In genomic region chr6:93666731-93667130, GRCm38 (mm10) we compare ENCODE assay signal across 23 mouse cellular contexts.
A peak's percentile ranks its signal among the peaks of the same experiment; 100 is the strongest.
DNase-seq lines count a peak whose midpoint lies in the region; ATAC-seq and TF ChIP-seq lines count a peak whose summit lies in the region.
"Had no signal": no experiment of that assay in that cellular context is flagged by ENCODE, and none has a peak within 500 bp of the region (broad histone marks: within the 10 kb centered on the region; RNA-seq: fewer than 3 reads in every experiment).

No protein-coding gene starts in this region.

- no peak for TF ChIP-seq CTCF in brain, embryonic 14.5 days (IDR thresholded peaks at IDR 0.05; ENCODE audit: borderline replicate concordance, extremely low read depth, insufficient read depth, insufficient read length)

- ATAC-seq in midbrain, embryonic 13.5 days, result 0 out of 2 replicates have a peak, but pooled peaks have one; percentile 37
- peak; percentile 63 for ATAC-seq in embryonic facial prominence, embryonic 14.5 days (ENCODE audit: low read depth)
- ATAC-seq in limb, embryonic 13.5 days (ENCODE audit: low FRiP score, low read depth), result peak; percentile 85
- ATAC-seq: forebrain, embryonic 15.5 days; inflammation-experienced regulatory T-cells, adult 6 months; lung, postnatal 0 days had no signal

- no peak for DNase-seq in midbrain, embryonic 10.5 days (ENCODE audit: low spot score)
- peak; percentile 47 for DNase-seq in brain, embryonic 14.5 days (ENCODE audit: low read depth)
- peak; percentile 77 for DNase-seq in embryonic facial prominence, embryonic 14.5 days (ENCODE audit: low spot score)
- no peak for DNase-seq in ovary, postnatal 14 days (ENCODE audit: low spot score)
- no peak for DNase-seq in layer of hippocampus, postnatal 14 days (ENCODE audit: low spot score in 2 of 2)
- DNase-seq in thymus, adult 18-20 months, result no peak
- DNase-seq: cerebellum, adult 2 months; cerebellum, postnatal 36 days; gastrocnemius, postnatal 36 days; heart, postnatal 10 days; kidney, adult 8-10 months; kidney, postnatal 25 days; liver; retina, postnatal 1 day; thymus, postnatal 14 days had no signal

- H3K27me3 ChIP-seq in midbrain, embryonic 13.5 days, result no peaks in the 10 kb centered on the region
- no peaks in the 10 kb centered on the region for H3K27me3 ChIP-seq in midbrain, embryonic 10.5 days (ENCODE audit: low read depth, poor library complexity, severe bottlenecking)
- no peaks in the 10 kb centered on the region for H3K27me3 ChIP-seq in embryonic facial prominence, embryonic 14.5 days (replicated peaks; ENCODE audit: control insufficient read depth, insufficient read depth, low read length)
- no peaks in the 10 kb centered on the region for H3K27me3 ChIP-seq in limb, embryonic 13.5 days
- H3K27me3 ChIP-seq: CH12.LX; forebrain, embryonic 15.5 days had no signal

- H3K4me3 ChIP-seq in midbrain, embryonic 13.5 days (replicated peaks), result no peak overlapping the region
- H3K4me3 ChIP-seq in midbrain, embryonic 10.5 days, result no peak overlapping the region
- no peak overlapping the region for H3K4me3 ChIP-seq in embryonic facial prominence, embryonic 14.5 days (ENCODE audit: low read depth, low read length)
- H3K4me3 ChIP-seq in limb, embryonic 13.5 days, result no peak overlapping the region
- H3K4me3 ChIP-seq: forebrain, embryonic 15.5 days; heart, embryonic 10.5 days had no signal

- no peaks in the 10 kb centered on the region for H3K9me3 ChIP-seq in midbrain, embryonic 13.5 days
- no peaks in the 10 kb centered on the region for H3K9me3 ChIP-seq in midbrain, embryonic 10.5 days (replicated peaks)
- no peaks in the 10 kb centered on the region for H3K9me3 ChIP-seq in embryonic facial prominence, embryonic 14.5 days (ENCODE audit: control insufficient read depth, low read length)
- H3K9me3 ChIP-seq in limb, embryonic 13.5 days, result no peaks in the 10 kb centered on the region
- H3K9me3 ChIP-seq: forebrain, embryonic 15.5 days; heart, embryonic 10.5 days had no signal

- H3K4me1 ChIP-seq in midbrain, embryonic 13.5 days (replicated peaks), result no peaks in the 10 kb centered on the region
- H3K4me1 ChIP-seq in midbrain, embryonic 10.5 days, result peaks cover 3% of the 10 kb centered on the region; the same call in 1 of the 2 replicates
- H3K4me1 ChIP-seq in embryonic facial prominence, embryonic 14.5 days (ENCODE audit: control insufficient read depth, insufficient read depth, low read length), result 0 out of 2 replicates have a peak, but pooled peaks cover 4% of the 10 kb centered on the region
- H3K4me1 ChIP-seq in limb, embryonic 13.5 days, result peaks cover 12% of the 10 kb centered on the region
- H3K4me1 ChIP-seq: forebrain, embryonic 15.5 days; heart, embryonic 10.5 days had no signal

- no peak overlapping the region for H3K9ac ChIP-seq in midbrain, embryonic 13.5 days (replicated peaks)
- H3K9ac ChIP-seq in embryonic facial prominence, embryonic 14.5 days (ENCODE audit: low read depth, low read length), result no peak overlapping the region
- H3K9ac ChIP-seq in limb, embryonic 13.5 days, result no peak overlapping the region
- H3K9ac ChIP-seq: forebrain, embryonic 15.5 days had no signal

- H3K4me2 ChIP-seq in midbrain, embryonic 13.5 days (replicated peaks), result no peak overlapping the region
- H3K4me2 ChIP-seq in embryonic facial prominence, embryonic 14.5 days (ENCODE audit: low read depth, low read length), result no peak overlapping the region
- H3K4me2 ChIP-seq in limb, embryonic 13.5 days (replicated peaks), result no peak overlapping the region
- H3K4me2 ChIP-seq: forebrain, embryonic 15.5 days had no signal

- no peaks in the 10 kb centered on the region for H3K36me3 ChIP-seq in midbrain, embryonic 13.5 days
- no peaks in the 10 kb centered on the region for H3K36me3 ChIP-seq in midbrain, embryonic 10.5 days
- no peaks in the 10 kb centered on the region for H3K36me3 ChIP-seq in embryonic facial prominence, embryonic 14.5 days (ENCODE audit: control insufficient read depth, insufficient read depth, low read length)
- H3K36me3 ChIP-seq in limb, embryonic 13.5 days, result no peaks in the 10 kb centered on the region
- H3K36me3 ChIP-seq: forebrain, embryonic 15.5 days; heart, embryonic 10.5 days had no signal

- no peak for TF ChIP-seq POLR2A in brain, embryonic 14.5 days (IDR thresholded peaks at IDR 0.05; ENCODE audit: borderline replicate concordance, extremely low read depth, insufficient read depth, insufficient read length, poor library complexity, severe bottlenecking)

- no peak overlapping the region for H3K27ac ChIP-seq in midbrain, embryonic 13.5 days
- no peak overlapping the region for H3K27ac ChIP-seq in midbrain, embryonic 10.5 days (replicated peaks)
- H3K27ac ChIP-seq in embryonic facial prominence, embryonic 14.5 days (replicated peaks; ENCODE audit: low read depth, low read length), result no peak overlapping the region
- H3K27ac ChIP-seq in limb, embryonic 13.5 days, result no peak overlapping the region
- H3K27ac ChIP-seq: forebrain, embryonic 15.5 days; heart, embryonic 10.5 days; stomach, postnatal 0 days had no signal

- WGBS in midbrain, embryonic 13.5 days, result 61% methylated on average over 2 of the region's 2 CpGs
- 67% methylated on average over 2 of the region's 2 CpGs for WGBS in midbrain, embryonic 10.5 days
- WGBS in embryonic facial prominence, embryonic 14.5 days, result 42% methylated on average over 2 of the region's 2 CpGs
- WGBS in limb, embryonic 13.5 days, result 6% methylated on average over 2 of the region's 2 CpGs

Comparison
In these comparisons a context has a peak if more than half of its experiments do, and no peak if none do; other contexts are left out.
1. DNase-seq: peak in brain, embryonic 14.5 days (single experiment) and embryonic facial prominence, embryonic 14.5 days (single experiment); none in midbrain, embryonic 10.5 days (single experiment), ovary, postnatal 14 days (single experiment), layer of hippocampus, postnatal 14 days (0 of 2) and thymus, adult 18-20 months (0 of 2).
2. Peak in every context shown above with its lines, with median percentiles within 50 percentile points of each other: ATAC-seq.